Mouse (Mus musculus): ENCODE data around the gene Srl.

- no peak for TF ChIP-seq POLR2A (IDR thresholded peaks at IDR 0.05; ENCODE audit: extremely low read depth, insufficient read depth, low read length)
- no peak for TF ChIP-seq CTCF (IDR thresholded peaks at IDR 0.05; ENCODE audit: extremely low read depth, insufficient read depth, low read length)
Measured at GRCm38 (mm10) chr16:4431841-4432240, 109.8 kb downstream of the Srl start.
